8 mouse cellular contexts compared by ENCODE assay signal in genomic region chr3:58372066-58372904, GRCm38 (mm10). TPM values are rescaled to one million over a fixed set of nuclear protein-coding genes. Genes with fewer than 3 reads are reported as not detected.
DNase-seq lines count a peak whose midpoint lies in the region; ATAC-seq and TF ChIP-seq lines count a peak whose summit lies in the region.

No protein-coding gene starts in this region.

- peak; percentile 61 for DNase-seq in ES-CJ7 (ENCODE audit: low read depth, low spot score)
- DNase-seq in cerebellum, adult 11 months = peak; percentile 39
- DNase-seq in forebrain, embryonic 14.5 days (ENCODE audit: low spot score) = peak; percentile 91
- peak; percentile 79 for DNase-seq in heart, postnatal 4 days
- peak; percentile 35 for DNase-seq in layer of hippocampus, adult 11-12 months (ENCODE audit: low spot score)
- DNase-seq in lung, adult 2 months = peak; percentile 69
- DNase-seq in ovary, postnatal 36 days (ENCODE audit: low spot score) = peak; percentile 11
- DNase-seq in frontal cortex, postnatal 10 days (ENCODE audit: low spot score in 2 of 2) = no peak

- no peaks in the 10 kb centered on the region for H3K36me3 ChIP-seq in forebrain, embryonic 14.5 days (ENCODE audit: control insufficient read depth, insufficient read depth, low read length)

- H3K9me3 ChIP-seq in forebrain, embryonic 14.5 days (replicated peaks; ENCODE audit: control insufficient read depth, low read length) = no peaks in the 10 kb centered on the region

- peak overlapping the region; percentile 42; the same call in 1 of the 2 replicates for H3K9ac ChIP-seq in forebrain, embryonic 14.5 days (ENCODE audit: low read length)

- peak; percentile 62; the same call in 1 of the 2 replicates for TF ChIP-seq POLR2A in lung, adult 2 months (IDR thresholded peaks at IDR 0.05; ENCODE audit: borderline replicate concordance, extremely low read depth, low read depth, low read length)

- peaks cover 8% of the 10 kb centered on the region for H3K4me1 ChIP-seq in forebrain, embryonic 14.5 days (ENCODE audit: control insufficient read depth, insufficient read depth, low read length)
- peaks cover 8% of the 10 kb centered on the region for H3K4me1 ChIP-seq in lung, adult 2 months (ENCODE audit: control insufficient read depth, insufficient read depth, low read length)

- no peak overlapping the region for H3K27ac ChIP-seq in forebrain, embryonic 14.5 days (ENCODE audit: low read depth, low read length)

- H3K4me2 ChIP-seq in forebrain, embryonic 14.5 days (ENCODE audit: low read length) = peak overlapping the region; percentile 35

- H3K27me3 ChIP-seq in forebrain, embryonic 14.5 days (replicated peaks; ENCODE audit: control insufficient read depth, insufficient read depth, low read length) = no peaks in the 10 kb centered on the region

- H3K4me3 ChIP-seq in forebrain, embryonic 14.5 days (ENCODE audit: low read depth, low read length) = peak overlapping the region; percentile 10; the same call in 1 of the 2 replicates
- H3K4me3 ChIP-seq in lung, adult 2 months (replicated peaks; ENCODE audit: extremely low read depth, low read depth, low read length) = peak overlapping the region; percentile 37

- TF ChIP-seq CTCF in lung, adult 2 months (IDR thresholded peaks at IDR 0.05; ENCODE audit: insufficient read depth, low read length) = no peak

- WGBS in forebrain, embryonic 14.5 days = 4% methylated on average over 9 of the region's 9 CpGs
- 8% methylated on average over 9 of the region's 9 CpGs for WGBS in lung, adult 2 months

- peak; percentile 92 for ATAC-seq in forebrain, embryonic 14.5 days

RNA-seq across cellular contexts. Expression of gene Tsc22d2, which starts 42.2 kb away (rescaled TPM):
- polyA plus RNA-seq in forebrain, embryonic 14.5 days (2014; fragmentation: Nextera tagmentation; extraction: Ambion mirVana) = 9.2 and 9.7 TPM in 2 replicates
- total RNA-seq in heart, postnatal 4 days (2021) = 10 to 100 TPM; 46.7 to 49.8 TPM
- polyA plus RNA-seq in lung, adult 2 months (2012; rRNA removed) = 15.5 and 24.3 TPM in 2 replicates

Comparison
In these comparisons a context has a peak if more than half of its experiments do, and no peak if none do; other contexts are left out.
1. DNase-seq: peak in ES-CJ7 (single experiment), cerebellum, adult 11 months (single experiment), forebrain, embryonic 14.5 days (single experiment), heart, postnatal 4 days (single experiment), layer of hippocampus, adult 11-12 months (single experiment), lung, adult 2 months (single experiment) and ovary, postnatal 36 days (single experiment); none in frontal cortex, postnatal 10 days (0 of 2).